Comparison of ENCODE assay signal across 8 mouse cellular contexts in genomic region chr9:53705491-53705991, GRCm38 (mm10). TPM values are rescaled to one million over a fixed set of nuclear protein-coding genes. Genes with fewer than 3 reads are reported as not detected.
DNase-seq lines count a peak whose midpoint lies in the region; ATAC-seq and TF ChIP-seq lines count a peak whose summit lies in the region.

No protein-coding gene starts in this region.

- DNase-seq in B cell, adult 2 months = peak; percentile 79
- DNase-seq in Patski (ENCODE audit: low read depth, low spot score) = no peak
- peak; percentile 10 for DNase-seq in heart, postnatal 4 days

- no peaks in the 10 kb centered on the region for H3K9me3 ChIP-seq in limb, embryonic 13.5 days
- no peaks in the 10 kb centered on the region for H3K9me3 ChIP-seq in midbrain, embryonic 12.5 days
- H3K9me3 ChIP-seq in stomach, embryonic 14.5 days (ENCODE audit: control insufficient read depth, low read depth, low read length) = no peaks in the 10 kb centered on the region

- ATAC-seq in Patski = peak; percentile 29
- ATAC-seq in limb, embryonic 13.5 days (ENCODE audit: low FRiP score, low read depth) = peak; percentile 56
- ATAC-seq in midbrain, embryonic 12.5 days (ENCODE audit: low FRiP score, low read depth) = peak; percentile 13; the same call in 1 of the 2 replicates
- no peak for ATAC-seq in stomach, embryonic 14.5 days (ENCODE audit: insufficient number of reproducible peaks, insufficient read depth, low FRiP score, low read depth)
- no peak; the same call in 1 of the 2 replicates for ATAC-seq in erythroid progenitor cell, adult 5-6 weeks (replicated peaks; ENCODE audit: low FRiP score, poor library complexity, severe bottlenecking)

- TF ChIP-seq POLR2A in embryonic fibroblast, embryonic 13.5 days (IDR thresholded peaks at IDR 0.05; ENCODE audit: low read depth, low read length) = no peak

- peak overlapping the region; percentile 15; the same call in 1 of the 2 replicates for H3K9ac ChIP-seq in limb, embryonic 13.5 days
- peak overlapping the region; percentile 57 for H3K9ac ChIP-seq in midbrain, embryonic 12.5 days (replicated peaks)
- H3K9ac ChIP-seq in stomach, embryonic 14.5 days (replicated peaks; ENCODE audit: low read depth, low read length) = no peak overlapping the region

- CTCF ChIA-PET in Patski (lab: Charles Lee) = no interaction called here

- no peak overlapping the region for H3K27ac ChIP-seq in embryonic fibroblast, embryonic 13.5 days (ENCODE audit: insufficient read depth, low read length)
- H3K27ac ChIP-seq in limb, embryonic 13.5 days = no peak overlapping the region
- peak overlapping the region; percentile 30; the same call in 1 of the 2 replicates for H3K27ac ChIP-seq in midbrain, embryonic 12.5 days (replicated peaks)
- no peak overlapping the region for H3K27ac ChIP-seq in stomach, embryonic 14.5 days (ENCODE audit: low read length)

- no peaks in the 10 kb centered on the region for H3K36me3 ChIP-seq in limb, embryonic 13.5 days
- H3K36me3 ChIP-seq in midbrain, embryonic 12.5 days = no peaks in the 10 kb centered on the region
- no peaks in the 10 kb centered on the region for H3K36me3 ChIP-seq in stomach, embryonic 14.5 days (ENCODE audit: control insufficient read depth, insufficient read depth, low read length)

- peak overlapping the region; percentile 24 for H3K4me3 ChIP-seq in embryonic fibroblast, embryonic 13.5 days (ENCODE audit: insufficient read depth, low read length)
- H3K4me3 ChIP-seq in limb, embryonic 13.5 days = peak overlapping the region; percentile 49
- peak overlapping the region; percentile 74 for H3K4me3 ChIP-seq in midbrain, embryonic 12.5 days
- H3K4me3 ChIP-seq in stomach, embryonic 14.5 days (ENCODE audit: low read depth, low read length) = peak overlapping the region; percentile 41

- no peak for TF ChIP-seq CTCF in Patski (IDR thresholded peaks at IDR 0.05)
- no peak for TF ChIP-seq CTCF in embryonic fibroblast, embryonic 13.5 days (IDR thresholded peaks at IDR 0.05; ENCODE audit: borderline replicate concordance, insufficient read depth, low read length)

- peaks cover 34% of the 10 kb centered on the region for H3K27me3 ChIP-seq in Patski
- H3K27me3 ChIP-seq in limb, embryonic 13.5 days = peaks cover 26% of the 10 kb centered on the region
- no peaks in the 10 kb centered on the region for H3K27me3 ChIP-seq in midbrain, embryonic 12.5 days
- H3K27me3 ChIP-seq in stomach, embryonic 14.5 days (ENCODE audit: control insufficient read depth, insufficient read depth, low read length) = no peaks in the 10 kb centered on the region

- POLR2A ChIA-PET in Patski (lab: Charles Lee) = no interaction called here

- peak overlapping the region; percentile 89 for H3K4me2 ChIP-seq in limb, embryonic 13.5 days (replicated peaks)
- peak overlapping the region; percentile 73 for H3K4me2 ChIP-seq in midbrain, embryonic 12.5 days (replicated peaks)
- peak overlapping the region; percentile 82 for H3K4me2 ChIP-seq in stomach, embryonic 14.5 days (replicated peaks; ENCODE audit: low read depth, low read length)

- in situ Hi-C loops in Patski (cut with MboI; ENCODE audit: low pct_unique_long_range_greater_than_20kb) = no loop called here

- 0% methylated on average over 28 of the region's 28 CpGs for WGBS in limb, embryonic 13.5 days
- under 1% methylated on average over 28 of the region's 28 CpGs for WGBS in midbrain, embryonic 12.5 days
- under 1% methylated on average over 28 of the region's 28 CpGs for WGBS in stomach, embryonic 14.5 days

- H3K4me1 ChIP-seq in embryonic fibroblast, embryonic 13.5 days (ENCODE audit: control insufficient read depth, insufficient read depth, low read length) = no peaks in the 10 kb centered on the region
- H3K4me1 ChIP-seq in limb, embryonic 13.5 days = peaks cover 13% of the 10 kb centered on the region
- H3K4me1 ChIP-seq in midbrain, embryonic 12.5 days = no peaks in the 10 kb centered on the region
- H3K4me1 ChIP-seq in stomach, embryonic 14.5 days (ENCODE audit: control insufficient read depth, insufficient read depth, low read length) = 0 out of 2 replicates have a peak, but pooled peaks cover 5% of the 10 kb centered on the region

RNA-seq across cellular contexts. Expression of gene Rab39, which starts 0.5 kb away (rescaled TPM):
- not detected for polyA plus RNA-seq in Patski (2021)
- polyA plus RNA-seq in embryonic fibroblast, embryonic 13.5 days (2011; ENCODE audit: insufficient read length, low read depth, missing spikeins) = not detected in 2 replicates
- total RNA-seq in heart, postnatal 4 days (2021) = under 1 TPM in 1 of 2 experiments, not detected in 1; 0.12 TPM
- polyA plus RNA-seq in limb, embryonic 13.5 days (2015; fragmentation: Nextera tagmentation; extraction: Ambion mirVana) = 0.50 and 0.69 TPM in 2 replicates
- 3.9 and 4.9 TPM in 2 replicates for polyA plus RNA-seq in midbrain, embryonic 12.5 days (2016; fragmentation: Nextera tagmentation; extraction: Ambion mirVana)
- polyA plus RNA-seq in stomach, embryonic 14.5 days (2014; fragmentation: Nextera tagmentation; extraction: Ambion mirVana) = 0.29 and 0.61 TPM in 2 replicates
- total RNA-seq in erythroid progenitor cell, adult 5-6 weeks (2015; ENCODE audit: low replicate concordance) = 2.5 TPM in 1 of 2 replicates, not detected in the other
- 0.64 TPM in 1 of 2 replicates, not detected in the other for total RNA-seq in erythroid progenitor cell, adult 5-6 weeks (2017; ENCODE audit: low replicate concordance)

RNA-seq across cellular contexts. Expression of gene Cul5, which starts 35.7 kb away (rescaled TPM):
- polyA plus RNA-seq in Patski (2021) = 33.8 TPM
- polyA plus RNA-seq in embryonic fibroblast, embryonic 13.5 days (2011; ENCODE audit: insufficient read length, low read depth, missing spikeins) = 58.1 and 76.3 TPM in 2 replicates
- total RNA-seq in heart, postnatal 4 days (2021) = 10 to 100 TPM; 41.7 to 42.6 TPM
- polyA plus RNA-seq in limb, embryonic 13.5 days (2015; fragmentation: Nextera tagmentation; extraction: Ambion mirVana) = 35.6 and 35.9 TPM in 2 replicates
- 48.9 and 51.2 TPM in 2 replicates for polyA plus RNA-seq in midbrain, embryonic 12.5 days (2016; fragmentation: Nextera tagmentation; extraction: Ambion mirVana)
- 48.6 and 50.7 TPM in 2 replicates for polyA plus RNA-seq in stomach, embryonic 14.5 days (2014; fragmentation: Nextera tagmentation; extraction: Ambion mirVana)
- 16.2 and 17.2 TPM in 2 replicates for total RNA-seq in erythroid progenitor cell, adult 5-6 weeks (2015; ENCODE audit: low replicate concordance)
- 15.0 and 26.5 TPM in 2 replicates for total RNA-seq in erythroid progenitor cell, adult 5-6 weeks (2017; ENCODE audit: low replicate concordance)

Comparison
In these comparisons a context has a peak if more than half of its experiments do, and no peak if none do; other contexts are left out.
1. ATAC-seq: peak in Patski (single experiment), limb, embryonic 13.5 days (single experiment) and midbrain, embryonic 12.5 days (single experiment); none in stomach, embryonic 14.5 days (single experiment) and erythroid progenitor cell, adult 5-6 weeks (single experiment).
2. H3K4me3 ChIP-seq: peak in every context shown above with its lines; median percentile 74 in midbrain, embryonic 12.5 days; 49 in limb, embryonic 13.5 days; 41 in stomach, embryonic 14.5 days; 24 in embryonic fibroblast, embryonic 13.5 days.
3. Peak in every context shown above with its lines, with median percentiles within 50 percentile points of each other: H3K4me2 ChIP-seq.